Mouse (Mus musculus): Measurements from ENCODE around the gene Btbd35f24.
"Not testable (repeated sequence)": the region's sequence is repeated elsewhere in the genome, so short reads cannot be mapped to it uniquely, and the experiment has no call there.

Gene Btbd35f24

GRCm38 (mm10) chrX:3195727-3196126 is at the start of gene Btbd35f24:
Btbd35f24 (minus strand) TSS chrX:3195827.
- DNase-seq: not testable (repeated sequence)

Data from thymus, adult 18-20 months (tissue).